Mouse (Mus musculus) retina, embryonic 14.5 days (tissue): ENCODE results near the gene Snd1.

Source experiments
- DNase-seq: peaks from one replicate; pipeline ENCODE4 v3.0.0-alpha.2; 2015; ENCODE audit warnings: low spot score

Gene Snd1

DNA sequence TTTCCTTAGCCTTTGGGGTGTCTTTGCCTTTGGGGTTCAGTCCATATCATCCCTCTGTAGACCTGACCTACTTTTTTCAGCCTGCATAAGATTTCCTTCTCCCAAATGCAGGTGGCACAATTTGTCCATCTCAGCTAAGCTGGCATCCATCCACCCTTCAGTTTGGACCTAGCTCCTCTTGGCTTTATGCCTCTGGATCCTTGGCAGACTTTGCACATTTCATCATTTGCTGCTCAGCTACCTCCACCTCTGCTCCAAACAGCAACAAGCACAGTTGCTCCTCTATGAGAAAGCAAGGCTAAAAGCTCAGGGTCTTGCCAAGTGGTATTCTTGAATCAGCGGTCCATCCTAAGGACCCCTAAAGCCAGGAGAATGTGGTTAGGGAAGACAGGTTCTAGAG is 500.2 kb downstream of the Snd1 start:
- DNase-seq = no peak

GRCm38 (mm10) chr6:28978031-28978430 is 503.1 kb downstream of the Snd1 start:
- DNase-seq = no peak

DNA sequence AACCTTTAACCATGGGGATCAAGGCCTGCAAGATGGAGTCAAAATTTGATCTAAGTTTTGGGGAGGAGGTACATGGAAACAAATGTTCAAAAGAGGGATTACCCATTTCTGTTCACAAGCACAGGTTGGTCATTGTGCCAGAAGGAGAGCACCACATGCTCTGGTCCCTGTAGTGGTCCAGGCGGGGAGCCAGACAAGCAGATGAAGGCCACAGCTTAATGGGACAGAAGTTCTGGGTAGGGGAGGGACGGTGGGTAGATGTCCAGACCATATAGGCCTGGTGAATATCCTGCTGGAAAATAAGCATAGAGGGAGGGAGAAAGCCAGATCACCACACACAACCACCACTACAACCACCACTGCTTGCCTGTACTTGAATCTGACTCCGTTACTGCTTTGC is 503.9 kb downstream of the Snd1 start:
- DNase-seq = no peak

DNA sequence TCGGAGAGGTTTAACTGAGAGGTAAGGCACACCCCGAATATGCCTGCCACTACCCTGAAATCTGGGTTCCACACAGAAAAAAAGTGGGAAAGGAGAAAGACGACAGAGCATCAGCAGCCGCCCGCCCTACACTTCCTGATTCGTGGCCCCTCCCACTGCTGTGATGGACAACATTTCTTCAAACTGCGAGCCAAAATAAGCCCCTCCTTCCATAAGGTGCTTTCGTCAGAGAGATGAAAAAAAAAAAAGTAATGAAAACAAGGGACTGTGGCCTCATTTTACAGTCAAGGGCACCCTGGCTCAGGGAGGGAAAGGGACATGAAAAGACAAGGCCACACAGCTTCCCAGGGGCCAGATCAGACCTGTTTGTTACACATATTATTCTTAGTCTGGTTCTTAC is 504.6 kb downstream of the Snd1 start:
- DNase-seq = no peak

GRCm38 (mm10) chr6:28980219-28980618 is 505.3 kb downstream of the Snd1 start:
- peak; percentile 58 for DNase-seq

- peak; percentile 72 for DNase-seq
Observed at GRCm38 (mm10) chr6:28980750-28981584, 506.0 kb downstream of the Snd1 start.

- DNase-seq = no peak
Observed at GRCm38 (mm10) chr6:28981585-28981948, 506.6 kb downstream of the Snd1 start.

- peak; percentile 65 for DNase-seq
Observed at GRCm38 (mm10) chr6:28981966-28982701, 507.2 kb downstream of the Snd1 start.

- no peak for DNase-seq
Observed at GRCm38 (mm10) chr6:28982817-28983216, 507.9 kb downstream of the Snd1 start.
